Mouse (Mus musculus) gastrocnemius, adult 2 months (tissue): ENCODE measurements around the gene Adcy9. TPM values are rescaled to one million over a fixed set of nuclear protein-coding genes. Genes with fewer than 3 reads are reported as not detected.
A peak's percentile ranks its signal among the peaks of the same experiment; 100 is the strongest.

Experiments
- DNase-seq: peaks from one replicate; pipeline ENCODE4 v3.0.0; 2022
- H3K27ac ChIP-seq: fragments of 200-600 bp; 2 replicates; pipeline ENCODE4 v1.8.1; 2022; ENCODE audit warnings: mild to moderate bottlenecking
- H3K4me3 ChIP-seq: fragments of 200-600 bp; 2 replicates; pipeline ENCODE4 v1.8.1; 2022; ENCODE audit warnings: mild to moderate bottlenecking, moderate library complexity
- CTCF ChIP-seq: fragments of 200-600 bp; IDR thresholded peaks from 2 replicates; pipeline ENCODE4 v1.8.1; 2022; ENCODE audit warnings: antibody characterized with exemption, mild to moderate bottlenecking, moderate library complexity
- intact Hi-C: fragments of 180-260 bp; cut with DNase I; formaldehyde crosslinking; loops from one replicate; pipeline ENCODE4 v1.15.1; 2025
- total RNA-seq, 2 experiments: library from RNA; stranded (reverse); gene quantifications; 2 replicates each; pipeline ENCODE4 v1.2.3; 2021

The Adcy9 gene
- total RNA-seq, 2 experiments from 2014 or later: 33.2 to 52.2 TPM

- Histone ChIP-seq H3K27ac (peak overlapping the region; percentile 89), H3K4me3 (no peak overlapping the region)
- no peak for TF ChIP-seq CTCF
- intact Hi-C loops: loop anchor here (5.0 kb wide), 1 partner anchor 81 kb away; no protein-coding TSS in a partner anchor
- DNase-seq: no peak
These were observed 21.5 kb downstream of the Adcy9 start for GRCm38 (mm10) chr16:4398782-4399181.

GRCm38 (mm10) chr16:4397636-4398035 lies 22.7 kb downstream of the Adcy9 start:
- H3K4me3 ChIP-seq: no peak overlapping the region
- intact Hi-C loops: loop anchor here (5.0 kb wide), 1 partner anchor 80 kb away; no protein-coding TSS in a partner anchor
- DNase-seq: peak; percentile 55
- H3K27ac ChIP-seq: peak overlapping the region; percentile 89
- TF ChIP-seq CTCF: no peak

- intact Hi-C loops: loop anchor here (5.0 kb wide), 1 partner anchor 79 kb away; no protein-coding TSS in a partner anchor
- DNase-seq: no peak
- H3K4me3 ChIP-seq: peak overlapping the region; percentile 43
- peak overlapping the region; percentile 89 for H3K27ac ChIP-seq
- no peak for TF ChIP-seq CTCF
These were observed 24.5 kb downstream of the Adcy9 start for GRCm38 (mm10) chr16:4395687-4396341.

- intact Hi-C loops: loop anchor here (5.0 kb wide), 1 partner anchor 78 kb away; no protein-coding TSS in a partner anchor
- peak overlapping the region; percentile 89 for H3K27ac ChIP-seq
These were observed 25.2 kb downstream of the Adcy9 start for GRCm38 (mm10) chr16:4394991-4395590.

GRCm38 (mm10) chr16:4383473-4384038 lies 36.7 kb downstream of the Adcy9 start:
- DNase-seq: no peak
- no peak for TF ChIP-seq CTCF
- Histone ChIP-seq H3K27ac (peak overlapping the region; percentile 78; the same call in 1 of the 2 replicates), H3K4me3 (no peak overlapping the region)
- intact Hi-C loops: no loop called here

More at GRCm38 (mm10) chr16:4394991-4395590, 25.2 kb downstream of the Adcy9 start:
- peak; percentile 52 for DNase-seq
- TF ChIP-seq CTCF: no peak
- peak overlapping the region; percentile 43 for H3K4me3 ChIP-seq

GRCm38 (mm10) chr16:4382406-4382805 lies 37.9 kb downstream of the Adcy9 start:
- no peak overlapping the region for H3K4me3 ChIP-seq
- TF ChIP-seq CTCF: no peak
- DNase-seq: no peak
- H3K27ac ChIP-seq: peak overlapping the region; percentile 78
- intact Hi-C loops: no loop called here

GRCm38 (mm10) chr16:4381487-4381886 lies 38.8 kb downstream of the Adcy9 start:
- Histone ChIP-seq H3K27ac (peak overlapping the region; percentile 78), H3K4me3 (peak overlapping the region; percentile 58)
- DNase-seq: peak; percentile 32
- no peak for TF ChIP-seq CTCF
- intact Hi-C loops: no loop called here

GRCm38 (mm10) chr16:4378788-4379187 lies 41.5 kb downstream of the Adcy9 start:
- no peak for DNase-seq
- intact Hi-C loops: no loop called here
- no peak for TF ChIP-seq CTCF
- peak overlapping the region; percentile 36; the same call in 1 of the 2 replicates for H3K27ac ChIP-seq
- no peak overlapping the region for H3K4me3 ChIP-seq

- TF ChIP-seq CTCF: no peak
- Histone ChIP-seq H3K4me3 (no peak overlapping the region), H3K27ac (peak overlapping the region; percentile 69)
- DNase-seq: peak; percentile 31
- intact Hi-C loops: no loop called here
These were observed 42.7 kb downstream of the Adcy9 start for GRCm38 (mm10) chr16:4377556-4377955.

- Histone ChIP-seq H3K4me3 (peak overlapping the region; percentile 15), H3K27ac (peak overlapping the region; percentile 69)
- peak; percentile 78 for DNase-seq
- intact Hi-C loops: no loop called here
- TF ChIP-seq CTCF: no peak
These were observed 45.4 kb downstream of the Adcy9 start for GRCm38 (mm10) chr16:4374780-4375380.

GRCm38 (mm10) chr16:4374270-4374669 lies 46.0 kb downstream of the Adcy9 start:
- Histone ChIP-seq H3K27ac (peak overlapping the region; percentile 69), H3K4me3 (no peak overlapping the region)
- intact Hi-C loops: no loop called here
- DNase-seq: no peak
- no peak for TF ChIP-seq CTCF

- DNase-seq: no peak
- TF ChIP-seq CTCF: no peak
- H3K4me3 ChIP-seq: no peak overlapping the region
- peak overlapping the region; percentile 85 for H3K27ac ChIP-seq
- intact Hi-C loops: no loop called here
These were observed 49.3 kb downstream of the Adcy9 start for GRCm38 (mm10) chr16:4371039-4371438.

GRCm38 (mm10) chr16:4370141-4370541 lies 50.2 kb downstream of the Adcy9 start:
- intact Hi-C loops: no loop called here
- peak overlapping the region; percentile 85 for H3K27ac ChIP-seq
- H3K4me3 ChIP-seq: no peak overlapping the region
- peak; percentile 86 for DNase-seq
- no peak for TF ChIP-seq CTCF
